Mouse (Mus musculus) heart, postnatal 0 days (tissue): ENCODE results near the gene Actl6b. TPM values are rescaled to one million over a fixed set of nuclear protein-coding genes. Genes with fewer than 3 reads are reported as not detected.
A peak's percentile ranks its signal among the peaks of the same experiment; 100 is the strongest.

Experiments used
- ATAC-seq: fragments of 200-750 bp; cut with Nextera tagmentation; 2 replicates; pipeline ENCODE4 v1.8.0; 2017; ENCODE audit warnings: low read depth, moderate number of reproducible peaks, moderate library complexity; ENCODE audit not compliant: insufficient read depth
- DNase-seq: peaks from one replicate; pipeline ENCODE4 v3.0.0-alpha.2; 2016; ENCODE audit warnings: low spot score
- H3K27ac ChIP-seq: fragments of 300-500 bp; sonication (generic); 2 replicates; pipeline ENCODE4 v1.5.1; 2014; ENCODE audit warnings: low read depth, mild to moderate bottlenecking
- H3K27me3 ChIP-seq: fragments of 300-500 bp; sonication (generic); 2 replicates; pipeline ENCODE4 v1.6.1; 2014; ENCODE audit warnings: low read length, mixed read lengths; ENCODE audit not compliant: control insufficient read depth, insufficient read depth
- H3K36me3 ChIP-seq: fragments of 300-500 bp; sonication (generic); replicated peaks from 2 replicates; pipeline ENCODE4 v1.6.1; 2014; ENCODE audit warnings: low read length, mixed read lengths; ENCODE audit not compliant: control insufficient read depth, insufficient read depth
- H3K4me1 ChIP-seq: fragments of 300-500 bp; sonication (generic); 2 replicates; pipeline ENCODE4 v1.6.1; 2014; ENCODE audit warnings: antibody characterized with exemption; ENCODE audit not compliant: control insufficient read depth, insufficient read depth
- H3K4me2 ChIP-seq: fragments of 300-500 bp; sonication (generic); 2 replicates; pipeline ENCODE4 v1.6.1; 2014; ENCODE audit warnings: low read depth, mild to moderate bottlenecking, low read length, moderate library complexity
- H3K4me3 ChIP-seq: fragments of 300-500 bp; sonication (generic); 2 replicates; pipeline ENCODE4 v1.5.1; 2014; ENCODE audit warnings: low read depth, low read length
- H3K9ac ChIP-seq: fragments of 300-500 bp; sonication (generic); replicated peaks from 2 replicates; pipeline ENCODE4 v1.6.1; 2014; ENCODE audit warnings: low read depth, low read length, mixed read lengths
- H3K9me3 ChIP-seq: fragments of 300-500 bp; sonication (generic); replicated peaks from 2 replicates; pipeline ENCODE4 v1.6.1; 2016; ENCODE audit warnings: low read length; ENCODE audit not compliant: control insufficient read depth
- CTCF ChIP-seq: IDR thresholded peaks from 2 replicates; pipeline ENCODE4 v1.5.1; 2016; ENCODE audit warnings: antibody characterized with exemption, control low read depth, low read depth
- EP300 ChIP-seq: IDR thresholded peaks from 2 replicates; pipeline ENCODE4 v1.6.1; 2016; ENCODE audit warnings: antibody characterized with exemption, low read depth
- WGBS: fragments of 180-500 bp; shearing (Covaris S2); extraction: QIAGEN DNeasy Blood & Tissue Kit; methylation state at CpG from one replicate; pipeline ENCODE4 v1.1.7; 2014; 5-methylcytosine and 5-hydroxymethylcytosine counted together
- polyA plus RNA-seq: library from polyadenylated mRNA; unstranded; fragments of >200 nt; fragmentation: Nextera tagmentation; extraction: Ambion mirVana; gene quantifications from 2 replicates; pipeline ENCODE4 v1.2.1, GENCODE M21; 2015
- total RNA-seq: library from RNA; depleted of rRNA; stranded (reverse); fragments of >200 nt; gene quantifications from 2 replicates; pipeline ENCODE4 v1.2.3, GENCODE M21; 2014; ENCODE audit warnings: low replicate concordance

Gene Actl6b
- total and polyA plus RNA-seq, 2 experiments from 2014 or later: not detected

DNA sequence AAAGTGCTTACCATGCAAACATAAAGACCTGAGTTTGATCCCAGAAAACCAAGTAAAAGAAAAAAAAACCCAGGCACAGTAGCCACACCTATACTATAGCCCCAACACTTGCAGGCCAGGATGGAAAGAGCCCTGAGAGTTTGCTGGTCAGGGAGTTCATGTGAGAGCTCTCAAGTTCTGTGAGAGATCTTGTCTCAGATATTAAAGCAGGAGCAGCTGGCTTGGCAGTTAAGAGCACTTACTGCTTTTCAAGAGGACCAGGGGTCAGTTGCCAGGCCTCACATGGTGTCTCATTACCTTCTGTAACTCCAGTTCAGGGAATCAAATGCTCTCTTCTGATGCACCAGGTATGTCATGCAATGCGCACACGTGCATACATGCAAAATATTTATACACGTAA lies 18.6 kb upstream of the Actl6b start:
- no peak for TF ChIP-seq EP300
- no peak for TF ChIP-seq CTCF
- Histone ChIP-seq H3K9ac (no peak overlapping the region), H3K4me2 (no peak overlapping the region), H3K4me1 (peaks cover 11% of the 10 kb centered on the region), H3K27ac (no peak overlapping the region), H3K27me3 (no peaks in the 10 kb centered on the region), H3K9me3 (no peaks in the 10 kb centered on the region), H3K4me3 (no peak overlapping the region), H3K36me3 (peaks cover 5% of the 10 kb centered on the region)
- DNase-seq: no peak
- ATAC-seq: no peak
- 93% methylated on average over 3 of the region's 3 CpGs for whole genome bisulfite sequencing

GRCm38 (mm10) chr5:137535318-137535717 lies 18.0 kb upstream of the Actl6b start:
- Histone ChIP-seq H3K4me3 (no peak overlapping the region), H3K36me3 (no peaks in the 10 kb centered on the region), H3K27me3 (no peaks in the 10 kb centered on the region), H3K4me1 (peaks cover 7% of the 10 kb centered on the region), H3K9me3 (no peaks in the 10 kb centered on the region), H3K27ac (no peak overlapping the region), H3K9ac (no peak overlapping the region), H3K4me2 (no peak overlapping the region)
- DNase-seq: no peak
- ATAC-seq: no peak
- TF ChIP-seq CTCF (no peak), EP300 (no peak)
- WGBS: 72% methylated on average over 9 of the region's 9 CpGs

- Histone ChIP-seq H3K4me3 (no peak overlapping the region), H3K27me3 (no peaks in the 10 kb centered on the region), H3K9me3 (no peaks in the 10 kb centered on the region), H3K4me2 (no peak overlapping the region), H3K9ac (no peak overlapping the region), H3K27ac (no peak overlapping the region), H3K4me1 (peaks cover 4% of the 10 kb centered on the region), H3K36me3 (no peaks in the 10 kb centered on the region)
- ATAC-seq: no peak
- WGBS: 58% methylated on average over 4 of the region's 4 CpGs
- no peak for TF ChIP-seq CTCF
- TF ChIP-seq EP300: no peak
- no peak for DNase-seq
Observed at GRCm38 (mm10) chr5:137537461-137537860, 15.9 kb upstream of the Actl6b start.

DNA sequence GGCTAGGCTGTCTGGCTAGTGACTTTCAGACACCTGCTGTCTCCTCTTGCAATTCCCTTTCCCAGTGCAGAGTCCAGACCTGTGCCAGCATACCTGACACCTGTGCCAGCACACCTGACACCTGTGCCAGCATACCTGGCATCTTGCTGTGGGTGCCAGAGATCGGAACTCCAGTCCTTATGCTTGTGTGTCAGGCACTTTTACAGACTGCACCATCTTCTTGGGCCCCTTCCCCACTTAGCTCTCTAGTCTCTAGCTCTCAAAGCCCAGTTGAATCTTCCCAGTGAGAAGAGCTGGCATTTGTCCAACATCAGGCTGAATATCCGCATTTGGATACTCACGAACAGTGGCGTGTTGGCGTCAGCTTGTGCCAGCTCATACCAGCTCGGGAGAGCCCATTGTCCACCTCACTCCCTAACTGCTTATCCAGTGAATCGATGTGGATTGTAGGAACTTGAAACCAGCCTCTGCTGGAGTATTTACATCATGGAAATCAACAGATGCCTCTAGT lies 14.0 kb upstream of the Actl6b start:
- peak; percentile 51 for ATAC-seq
- peak overlapping the region; percentile 17 for H3K4me2 ChIP-seq
- 21% methylated on average over 7 of the region's 7 CpGs for WGBS

DNA sequence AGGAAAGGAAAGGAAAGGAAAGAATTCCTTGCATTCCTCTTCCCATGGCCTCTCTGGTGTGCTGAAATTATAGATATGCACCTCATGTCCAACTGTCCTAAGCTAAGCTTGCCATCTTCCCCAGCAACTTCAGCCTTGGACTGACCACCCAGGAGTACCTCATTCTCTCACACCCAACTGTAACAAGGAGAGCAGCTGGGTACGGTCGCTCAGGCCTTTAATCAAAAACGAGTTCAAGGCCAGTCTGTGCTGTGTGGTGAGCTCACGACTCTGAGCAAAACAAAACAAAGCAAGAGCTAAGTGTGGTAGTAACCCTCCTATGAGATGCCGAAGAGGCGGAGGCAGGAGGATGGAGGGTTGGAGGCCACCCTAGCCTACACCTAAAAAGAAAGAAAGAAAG lies 12.3 kb upstream of the Actl6b start:
- Histone ChIP-seq H3K27ac (no peak overlapping the region), H3K27me3 (no peaks in the 10 kb centered on the region), H3K4me3 (no peak overlapping the region), H3K9ac (no peak overlapping the region), H3K36me3 (no peaks in the 10 kb centered on the region), H3K4me1 (peaks cover 4% of the 10 kb centered on the region), H3K9me3 (no peaks in the 10 kb centered on the region), H3K4me2 (no peak overlapping the region)
- DNase-seq (no peak), ATAC-seq (no peak)
- WGBS: 70% methylated on average over 6 of the region's 6 CpGs
- TF ChIP-seq CTCF (no peak), EP300 (no peak)

More for the DNA sequence above, 14.0 kb upstream of the Actl6b start:
- TF ChIP-seq CTCF (no peak), EP300 (no peak)
- Histone ChIP-seq H3K4me1 (peaks cover 4% of the 10 kb centered on the region), H3K4me3 (no peak overlapping the region), H3K9ac (no peak overlapping the region; the same call in 1 of the 2 replicates), H3K36me3 (no peaks in the 10 kb centered on the region), H3K27me3 (no peaks in the 10 kb centered on the region), H3K27ac (no peak overlapping the region), H3K9me3 (no peaks in the 10 kb centered on the region)
- peak; percentile 25 for DNase-seq

- DNase-seq (no peak), ATAC-seq (no peak)
- peaks cover 4% of the 10 kb centered on the region for H3K4me1 ChIP-seq
- 55% methylated on average over 5 of the region's 5 CpGs for WGBS
- no peak overlapping the region for H3K9ac ChIP-seq
- no peak for TF ChIP-seq EP300
- no peak for TF ChIP-seq CTCF
- no peaks in the 10 kb centered on the region for H3K27me3 ChIP-seq
- no peaks in the 10 kb centered on the region for H3K9me3 ChIP-seq
- H3K27ac ChIP-seq: no peak overlapping the region
- no peaks in the 10 kb centered on the region for H3K36me3 ChIP-seq
- H3K4me3 ChIP-seq: no peak overlapping the region
- H3K4me2 ChIP-seq: no peak overlapping the region
Observed at GRCm38 (mm10) chr5:137541768-137542540, 11.4 kb upstream of the Actl6b start.
